Mouse (Mus musculus): ENCODE results near the gene F2. TPM values are rescaled to one million over a fixed set of nuclear protein-coding genes. Genes with fewer than 3 reads are reported as not detected.
"Not testable (repeated sequence)": the region's sequence is repeated elsewhere in the genome, so short reads cannot be mapped to it uniquely, and the experiment has no call there.

Gene F2
- polyA plus RNA-seq, 1 experiment from 2014 or later = 0.20 TPM

DNA sequence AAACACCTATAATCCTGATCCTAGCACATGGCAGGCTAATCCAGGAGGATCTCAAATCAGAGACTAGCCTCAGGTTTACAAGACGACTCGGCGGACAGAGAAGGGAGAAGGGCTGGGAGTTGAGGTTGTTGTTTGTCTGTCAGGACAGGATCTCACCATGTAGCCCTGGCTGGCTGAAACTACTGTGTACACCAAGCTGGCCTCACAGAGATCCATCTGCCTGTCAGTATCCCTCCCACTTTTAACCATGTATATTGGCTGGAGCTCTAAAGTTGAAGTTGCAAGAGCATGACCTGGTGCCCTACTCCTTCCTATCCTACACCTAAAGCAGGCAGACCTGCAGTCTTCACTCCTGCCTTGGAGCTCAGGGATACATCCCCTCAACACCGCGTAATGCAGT is 13.9 kb downstream of the F2 start:
- no peak overlapping the region for H3K27ac ChIP-seq
- H3K4me3 ChIP-seq = no peak overlapping the region
- H3K9me3 ChIP-seq = no peaks in the 10 kb centered on the region
- peaks cover 76% of the 10 kb centered on the region for H3K36me3 ChIP-seq
- H3K4me1 ChIP-seq (replicated peaks) = no peaks in the 10 kb centered on the region
- no peaks in the 10 kb centered on the region for H3K27me3 ChIP-seq (ENCODE audit: insufficient read depth, poor library complexity, severe bottlenecking)
- no peak for DNase-seq (ENCODE audit: low spot score)
- WGBS = 92% methylated on average over 5 of the region's 5 CpGs

DNA sequence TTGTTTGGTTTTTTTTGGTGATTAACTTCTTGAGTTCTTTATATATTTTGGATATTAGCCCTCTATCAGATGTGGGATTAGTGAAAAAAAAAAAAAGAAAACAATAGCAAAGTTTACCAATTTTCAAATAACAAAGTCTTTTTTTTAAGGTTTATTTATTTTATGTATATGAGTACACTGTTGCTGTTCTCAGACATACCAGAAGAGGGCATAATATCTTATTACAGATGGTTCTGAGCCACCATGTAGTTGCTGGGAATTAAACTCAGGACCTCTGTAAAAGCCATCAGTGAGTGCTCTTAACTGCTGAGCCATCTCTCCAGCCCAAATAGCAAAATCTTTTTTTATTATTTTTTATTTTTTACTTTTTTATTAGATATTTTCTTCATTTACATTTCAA is 26.8 kb downstream of the F2 start:
- peaks cover 90% of the 10 kb centered on the region for H3K36me3 ChIP-seq
- H3K27me3 ChIP-seq (ENCODE audit: insufficient read depth, poor library complexity, severe bottlenecking); DNase-seq (ENCODE audit: low spot score); H3K4me1 ChIP-seq (replicated peaks); H3K9me3 ChIP-seq; H3K4me3 ChIP-seq; H3K27ac ChIP-seq: not testable (repeated sequence)

GRCm38 (mm10) chr2:91602389-91602788 is 33.8 kb downstream of the F2 start:
- H3K4me3 ChIP-seq = no peak overlapping the region
- 90% methylated on average over 4 of the region's 4 CpGs for WGBS
- no peaks in the 10 kb centered on the region for H3K9me3 ChIP-seq
- peaks cover 97% of the 10 kb centered on the region for H3K36me3 ChIP-seq
- DNase-seq (ENCODE audit: low spot score) = no peak
- H3K27ac ChIP-seq = no peak overlapping the region
- no peaks in the 10 kb centered on the region for H3K27me3 ChIP-seq (ENCODE audit: insufficient read depth, poor library complexity, severe bottlenecking)
- H3K4me1 ChIP-seq (replicated peaks) = no peaks in the 10 kb centered on the region

- Histone ChIP-seq H3K27ac (no peak overlapping the region), H3K36me3 (peaks cover 99% of the 10 kb centered on the region), H3K4me3 (no peak overlapping the region), H3K27me3 (ENCODE audit: insufficient read depth, poor library complexity, severe bottlenecking) (no peaks in the 10 kb centered on the region), H3K4me1 (replicated peaks) (no peaks in the 10 kb centered on the region), H3K9me3 (no peaks in the 10 kb centered on the region)
- WGBS = 98% methylated on average over 4 of the region's 4 CpGs
- no peak for DNase-seq (ENCODE audit: low spot score)
Measured at GRCm38 (mm10) chr2:91600475-91600874, 35.7 kb downstream of the F2 start.

- Histone ChIP-seq H3K9me3 (no peaks in the 10 kb centered on the region), H3K4me1 (replicated peaks) (no peaks in the 10 kb centered on the region), H3K27ac (no peak overlapping the region), H3K4me3 (no peak overlapping the region), H3K36me3 (peaks cover 100% of the 10 kb centered on the region), H3K27me3 (ENCODE audit: insufficient read depth, poor library complexity, severe bottlenecking) (no peaks in the 10 kb centered on the region)
- no peak for DNase-seq (ENCODE audit: low spot score)
- WGBS = 96% methylated on average over 1 of the region's 1 CpGs
Measured at GRCm38 (mm10) chr2:91586242-91586641, 50.0 kb downstream of the F2 start.

DNA sequence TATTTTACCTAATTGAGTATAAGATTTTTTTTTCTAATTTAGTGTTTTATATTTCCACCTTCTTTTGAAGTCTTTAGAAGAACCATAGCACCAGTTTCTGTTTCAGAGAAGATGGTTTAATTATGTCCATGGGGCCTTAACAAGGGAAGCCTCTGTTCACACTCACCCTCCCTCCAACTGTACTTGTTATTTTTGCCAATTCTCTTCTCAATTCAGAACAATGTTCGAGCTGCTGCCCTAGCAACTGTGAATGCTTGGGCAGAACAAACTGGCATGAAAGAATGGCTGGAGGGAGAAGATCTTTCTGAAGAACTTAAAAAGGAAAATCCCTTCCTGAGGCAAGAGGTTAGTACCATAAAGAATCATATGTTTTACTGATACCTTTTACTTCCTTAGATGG is 55.3 kb downstream of the F2 start:
- H3K4me3 ChIP-seq = no peak overlapping the region
- H3K27ac ChIP-seq = no peak overlapping the region
- no peaks in the 10 kb centered on the region for H3K27me3 ChIP-seq (ENCODE audit: insufficient read depth, poor library complexity, severe bottlenecking)
- 87% methylated on average over 1 of the region's 1 CpGs for WGBS
- H3K36me3 ChIP-seq = peaks cover 100% of the 10 kb centered on the region
- 0 out of 2 replicates have a peak, but pooled peaks cover 4% of the 10 kb centered on the region for H3K9me3 ChIP-seq
- DNase-seq (ENCODE audit: low spot score) = no peak
- H3K4me1 ChIP-seq (replicated peaks) = no peaks in the 10 kb centered on the region

Other genes starting within 250 kb of the F2 start
- 86.4 and 96.7 TPM in 2 replicates for gene 1110051M20Rik, start 191.7 kb downstream of the F2 start, polyA plus RNA-seq (2016; fragmentation: Nextera tagmentation; extraction: Ambion mirVana)
- 6.4 and 7.6 TPM in 2 replicates for gene Lrp4, start 178.9 kb downstream of the F2 start, polyA plus RNA-seq (2016; fragmentation: Nextera tagmentation; extraction: Ambion mirVana)
- gene Ckap5, start 109.7 kb downstream of the F2 start, polyA plus RNA-seq (2016; fragmentation: Nextera tagmentation; extraction: Ambion mirVana) = 125 and 144 TPM in 2 replicates
- 11.8 and 13.4 TPM in 2 replicates for gene Zfp408, start 13.4 kb upstream of the F2 start, polyA plus RNA-seq (2016; fragmentation: Nextera tagmentation; extraction: Ambion mirVana)
- gene Arhgap1, start 13.4 kb upstream of the F2 start, polyA plus RNA-seq (2016; fragmentation: Nextera tagmentation; extraction: Ambion mirVana) = 78.8 and 96.3 TPM in 2 replicates
- gene Atg13, start 74.2 kb upstream of the F2 start, polyA plus RNA-seq (2016; fragmentation: Nextera tagmentation; extraction: Ambion mirVana) = 24.0 and 31.0 TPM in 2 replicates
- gene Harbi1, start 74.4 kb upstream of the F2 start, polyA plus RNA-seq (2016; fragmentation: Nextera tagmentation; extraction: Ambion mirVana) = 20.8 and 20.9 TPM in 2 replicates
- 21.9 and 25.7 TPM in 2 replicates for gene Ambra1, start 93.7 kb upstream of the F2 start, polyA plus RNA-seq (2016; fragmentation: Nextera tagmentation; extraction: Ambion mirVana)